Mouse (Mus musculus) cerebellum, adult 9-10 months (tissue): Measurements from ENCODE around the gene Tnfsf12.
A peak's percentile ranks its signal among the peaks of the same experiment; 100 is the strongest.
"Not testable (repeated sequence)": the region's sequence is repeated elsewhere in the genome, so short reads cannot be mapped to it uniquely, and the experiment has no call there.

Experiments used
- DNase-seq: peaks from one replicate; pipeline ENCODE4 v3.0.0; 2022

Tnfsf12 gene

GRCm38 (mm10) chr11:69695361-69696181 is at the start of gene Tnfsf12, which contains the start of gene Tnfsfm13:
Gene Tnfsf12, minus strand, starts transcription at chr11:69695849.
Gene Tnfsfm13, minus strand, starts transcription at chr11:69696098.
- DNase-seq = peak; percentile 74

GRCm38 (mm10) chr11:69731408-69731807 is 35.8 kb upstream of the Tnfsf12 start:
- not testable (repeated sequence) for DNase-seq

DNA sequence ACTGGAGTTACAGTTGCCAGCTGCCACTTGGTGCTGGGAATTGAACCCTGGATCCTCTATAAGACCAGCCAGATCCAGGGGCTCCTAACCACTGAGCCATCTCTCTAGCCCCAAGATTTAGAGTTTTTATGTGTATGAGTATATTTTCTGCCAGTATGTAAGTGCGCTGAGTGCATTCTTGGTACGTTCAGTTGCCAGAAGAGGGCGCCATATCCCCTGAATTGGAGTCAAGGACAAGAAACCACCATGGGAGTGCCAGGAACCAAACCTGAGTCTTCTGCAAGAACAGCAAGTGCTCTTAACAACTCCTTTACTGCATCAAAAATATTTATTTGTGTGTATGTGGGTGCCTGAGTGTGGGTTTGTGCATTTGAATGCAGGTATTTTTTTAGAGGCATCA is 33.4 kb upstream of the Tnfsf12 start:
- DNase-seq = peak; percentile 69

- no peak for DNase-seq
Measured at GRCm38 (mm10) chr11:69725951-69726350, 30.3 kb upstream of the Tnfsf12 start.

DNA sequence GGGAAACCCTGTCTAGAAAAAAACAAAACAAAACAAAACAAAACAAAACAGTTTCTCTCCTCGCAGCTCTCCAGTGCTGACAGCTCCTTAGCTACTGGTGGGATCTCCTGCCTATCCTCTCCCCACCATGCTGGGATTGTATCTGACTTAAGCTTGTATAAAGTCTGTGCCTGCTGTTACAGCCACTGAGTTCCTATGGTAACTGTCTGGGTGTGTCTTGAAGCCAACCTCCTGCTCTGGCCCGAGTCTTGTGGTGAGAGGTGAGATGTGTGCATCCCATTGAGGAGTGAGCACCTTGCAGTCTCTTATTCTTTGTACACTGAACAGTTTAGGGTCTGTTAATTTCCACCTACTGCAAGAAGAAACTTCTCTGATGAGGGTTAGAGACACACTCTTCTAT is 27.4 kb upstream of the Tnfsf12 start:
- no peak for DNase-seq

DNA sequence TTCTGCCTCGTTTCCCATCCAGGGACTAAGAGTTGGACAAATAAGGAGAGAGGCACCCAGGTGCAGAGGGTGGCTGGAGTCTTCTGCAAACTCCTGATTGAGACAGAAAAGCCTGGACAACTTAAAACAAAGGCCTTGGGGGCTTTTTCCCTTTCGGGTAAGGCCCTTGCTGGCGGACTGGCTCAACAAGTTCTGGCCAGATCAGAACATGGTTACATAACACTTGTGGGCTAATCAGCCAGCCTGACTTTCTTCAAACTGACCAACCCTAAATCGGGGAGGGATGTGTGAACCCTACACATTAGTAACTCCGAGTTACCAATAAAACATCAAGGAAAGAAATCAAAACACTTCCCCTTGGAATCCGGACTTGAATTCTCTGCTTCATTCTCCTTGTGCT is 25.2 kb upstream of the Tnfsf12 start:
- DNase-seq = no peak

GRCm38 (mm10) chr11:69719423-69719822 is 23.8 kb upstream of the Tnfsf12 start:
- no peak for DNase-seq

GRCm38 (mm10) chr11:69718661-69719060 is 23.0 kb upstream of the Tnfsf12 start:
- no peak for DNase-seq

- DNase-seq = no peak
Measured at GRCm38 (mm10) chr11:69716953-69717352, 21.3 kb upstream of the Tnfsf12 start.

DNA sequence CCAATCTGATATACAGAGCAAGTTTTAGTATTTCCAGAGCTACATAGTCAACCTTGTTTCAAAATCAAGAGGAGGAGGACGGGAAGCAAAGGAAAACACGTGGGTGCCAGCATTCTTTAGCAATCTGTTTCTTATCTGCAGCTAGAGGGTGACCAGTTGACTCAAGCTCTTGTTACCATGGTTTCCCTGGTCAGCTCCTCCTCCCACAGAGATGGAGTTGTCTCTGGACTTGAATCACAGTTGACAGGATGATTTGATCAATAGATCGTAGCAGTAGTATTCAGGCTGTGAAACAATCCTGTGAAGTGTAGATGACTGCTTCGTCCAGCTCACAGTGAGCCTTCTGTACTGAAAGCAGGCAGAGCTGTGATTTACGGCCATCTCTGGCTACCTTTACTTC is 20.3 kb upstream of the Tnfsf12 start:
- DNase-seq = no peak

DNA sequence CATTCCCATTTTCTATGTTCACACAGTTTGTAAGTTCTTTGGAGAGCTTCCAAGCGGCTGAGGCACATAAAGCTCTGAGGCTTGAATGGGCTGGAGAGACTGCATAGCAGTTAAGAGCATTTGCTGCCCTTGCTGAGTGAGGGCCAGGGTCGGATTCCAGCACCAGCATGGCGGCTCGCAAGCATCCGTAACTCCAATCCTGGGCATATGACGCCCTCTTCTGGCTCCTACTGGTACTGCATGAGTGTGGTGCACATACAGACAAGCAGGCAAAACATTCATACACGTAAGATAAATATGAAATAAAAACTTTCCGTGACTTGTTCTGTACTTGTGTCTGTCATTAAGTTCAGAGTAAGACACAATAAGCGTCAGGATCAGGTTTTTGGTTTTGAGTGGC is 19.8 kb upstream of the Tnfsf12 start:
- no peak for DNase-seq

GRCm38 (mm10) chr11:69714636-69715329 is 19.1 kb upstream of the Tnfsf12 start:
- no peak for DNase-seq

- DNase-seq = no peak
Measured at GRCm38 (mm10) chr11:69712954-69713672, 17.5 kb upstream of the Tnfsf12 start.

DNA sequence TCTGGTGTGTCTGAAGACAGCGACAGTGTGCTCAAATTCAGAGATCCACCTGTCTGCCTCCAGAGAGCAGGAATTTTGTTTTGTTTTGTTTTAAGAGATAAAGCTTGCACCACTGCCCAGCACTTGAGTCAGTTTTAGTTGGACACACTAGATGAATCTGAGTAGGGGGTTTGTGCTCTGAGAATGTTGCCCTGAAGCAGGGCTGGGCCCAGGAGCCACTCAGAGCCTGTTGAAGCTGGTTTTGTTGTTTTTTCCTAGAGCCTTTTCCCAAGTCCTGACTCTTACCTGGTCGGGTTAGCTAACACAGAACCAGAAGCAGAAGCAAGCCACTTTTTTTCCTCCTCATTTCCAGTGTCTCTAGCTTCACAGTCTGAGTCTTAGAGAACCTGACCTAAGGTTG is 15.4 kb upstream of the Tnfsf12 start:
- DNase-seq = no peak

DNA sequence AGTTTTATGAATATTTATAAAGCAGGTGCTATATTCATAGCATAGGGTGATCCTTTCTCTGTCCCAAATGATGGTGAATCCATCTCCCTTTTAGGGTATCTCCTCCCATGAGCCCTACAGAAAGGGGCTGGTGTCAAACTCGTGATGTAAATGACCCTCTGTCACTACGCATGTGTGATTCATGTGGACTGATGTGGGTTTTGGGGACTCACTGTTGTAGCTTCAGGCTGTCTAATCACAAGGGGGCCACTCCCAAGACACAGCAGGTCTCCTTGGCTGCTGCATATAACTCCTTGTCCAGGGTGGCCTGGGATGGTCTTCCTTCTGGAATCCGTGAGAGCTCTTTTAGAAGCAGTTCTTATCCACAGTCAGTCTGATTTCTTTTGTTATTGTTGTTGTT is 14.8 kb upstream of the Tnfsf12 start:
- no peak for DNase-seq

- DNase-seq = no peak
Measured at GRCm38 (mm10) chr11:69709554-69710446, 14.2 kb upstream of the Tnfsf12 start.

DNA sequence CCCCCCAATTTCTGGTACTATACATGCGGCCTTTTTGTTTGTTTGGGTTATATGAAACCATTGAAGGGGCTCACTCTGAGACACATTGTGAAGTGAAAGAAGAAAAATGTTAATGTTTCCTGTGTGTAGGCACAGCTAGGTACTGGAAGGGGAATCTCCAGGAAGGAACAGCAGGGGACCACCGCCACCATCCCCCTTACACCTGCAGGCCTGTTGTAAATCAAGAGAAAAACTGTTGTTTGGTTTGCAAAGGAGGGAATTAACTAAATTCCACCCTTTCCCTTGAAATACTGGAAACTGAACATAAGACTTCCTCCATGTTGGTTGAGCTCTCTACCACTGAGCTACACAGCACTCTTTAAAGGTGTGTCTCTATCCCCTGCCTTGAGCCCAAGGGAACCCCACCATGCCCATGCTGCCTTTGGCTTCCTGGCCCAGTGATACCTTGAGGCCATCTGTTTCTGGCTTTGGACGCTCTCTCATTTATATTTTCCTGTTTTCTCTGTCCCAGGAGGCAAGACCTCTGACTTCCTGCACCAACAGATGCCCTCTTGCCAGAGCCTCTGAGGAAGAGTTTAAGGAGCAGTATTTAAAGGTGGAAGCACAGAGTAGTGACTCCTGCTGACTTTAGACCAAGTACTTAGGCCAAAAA is 13.1 kb upstream of the Tnfsf12 start:
- no peak for DNase-seq

GRCm38 (mm10) chr11:69707873-69708381 is 12.3 kb upstream of the Tnfsf12 start:
- DNase-seq = no peak

GRCm38 (mm10) chr11:69707480-69707847 is 11.8 kb upstream of the Tnfsf12 start:
- no peak for DNase-seq

DNA sequence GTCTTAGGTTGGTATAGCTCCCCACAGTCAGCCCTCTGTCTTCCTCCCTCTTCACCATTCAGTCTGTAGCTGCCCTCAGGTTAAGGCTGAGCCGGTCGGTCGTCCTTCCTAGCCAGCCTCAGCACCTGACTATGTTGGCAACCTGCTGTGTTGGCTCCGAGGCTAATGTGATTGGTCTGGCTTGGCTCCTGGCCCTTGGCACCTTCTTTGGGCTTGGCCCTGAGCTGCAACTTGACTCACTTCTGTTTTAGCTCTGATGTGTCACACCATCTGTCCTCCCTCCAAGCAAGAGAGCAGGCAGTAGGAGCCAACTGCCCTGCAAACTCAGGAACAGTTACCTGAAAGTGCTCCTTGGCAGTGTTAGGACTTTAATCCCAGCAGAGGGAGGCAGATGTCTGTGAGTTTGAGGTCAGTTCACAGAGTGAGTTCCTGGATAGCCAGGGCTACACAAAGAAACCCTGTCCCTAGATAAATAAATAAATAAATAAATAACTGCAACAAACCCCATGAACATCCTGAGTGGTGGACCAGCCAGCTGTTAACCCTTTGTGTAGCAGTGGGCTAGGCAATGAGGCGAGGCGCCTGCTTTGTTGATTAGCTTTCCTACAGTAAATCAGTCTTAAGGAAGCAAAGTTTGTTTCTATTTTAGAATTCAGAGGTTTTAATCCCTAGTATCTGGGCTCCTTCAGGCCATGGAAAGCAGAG is 11.3 kb upstream of the Tnfsf12 start:
- peak; percentile 99 for DNase-seq

GRCm38 (mm10) chr11:69704613-69705010 is 9.0 kb upstream of the Tnfsf12 start:
- no peak for DNase-seq
